Mouse (Mus musculus): ENCODE results near the gene Ccdc9b.

GRCm38 (mm10) chr2:118783093-118783492 lies 20.6 kb upstream of the Ccdc9b start:
- no peak for TF ChIP-seq CTCF (conservative IDR thresholded peaks at IDR 0.05; ENCODE audit: low read length)
- TF ChIP-seq NANOG (IDR thresholded peaks at IDR 0.05; ENCODE audit: borderline replicate concordance, low read length), result no peak

Data from E14TG2a.4 (cell line).